Mouse (Mus musculus) stomach, postnatal 0 days (tissue): ENCODE results near the gene Itfg1.
"Not testable (repeated sequence)": the region's sequence is repeated elsewhere in the genome, so short reads cannot be mapped to it uniquely, and the experiment has no call there.

Experiments
- CTCF ChIP-seq: IDR thresholded peaks from 2 replicates; pipeline ENCODE4 v1.5.1; 2016; ENCODE audit warnings: antibody characterized with exemption, low read depth, mild to moderate bottlenecking, moderate library complexity
- EP300 ChIP-seq: optimal IDR thresholded peaks from 2 replicates; pipeline ENCODE3; 2016; ENCODE audit warnings: antibody characterized with exemption

DNA sequence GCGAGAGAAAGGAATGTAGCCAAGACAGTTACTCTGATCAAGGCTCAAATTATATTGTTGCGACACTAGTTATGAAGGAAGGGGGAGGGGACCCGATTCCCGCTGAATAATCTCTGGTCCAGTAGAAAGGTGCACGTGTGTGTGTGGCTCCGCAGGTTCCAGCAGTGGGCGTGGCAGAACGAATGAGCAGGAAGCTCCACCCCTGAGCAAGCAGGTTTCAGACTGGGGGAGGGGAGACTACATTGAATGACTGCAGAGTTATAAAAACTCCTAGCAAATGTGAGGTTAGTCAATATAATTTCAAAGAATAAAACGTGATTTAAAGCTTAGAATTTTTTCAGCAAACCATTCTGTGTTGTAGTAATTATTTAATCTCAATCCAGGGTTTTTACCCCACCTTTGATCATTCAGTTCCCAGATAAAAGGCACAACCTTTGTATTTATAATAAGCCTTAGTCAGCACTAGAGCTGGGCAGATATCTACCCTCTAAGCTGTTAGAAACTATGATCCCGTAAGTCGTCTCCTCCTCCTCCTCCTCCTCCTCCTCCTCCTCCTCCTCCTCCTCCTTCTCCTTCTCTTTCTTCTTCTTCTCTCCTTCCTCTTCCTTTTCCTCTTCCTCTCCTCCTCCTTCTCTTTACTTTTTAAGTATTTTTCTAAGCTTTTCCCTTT lies 16.6 kb upstream of the Itfg1 start:
- not testable (repeated sequence) for TF ChIP-seq CTCF, EP300
